Mouse (Mus musculus) gastrocnemius, postnatal 14 days (tissue): ENCODE results near the gene Dgki. TPM values are rescaled to one million over a fixed set of nuclear protein-coding genes. Genes with fewer than 3 reads are reported as not detected.

Experiments
- DNase-seq: peaks from one replicate; pipeline ENCODE4 v3.0.0; 2021; ENCODE audit warnings: mixed read lengths
- intact Hi-C: fragments of 180-260 bp; cut with DNase I; formaldehyde crosslinking; loops from one replicate; pipeline ENCODE4 v1.15.1; 2025; ENCODE audit warnings: low total_unique reads
- total RNA-seq, 2 experiments: library from RNA; stranded (reverse); gene quantifications; 2 replicates each; pipeline ENCODE4 v1.2.3; 2021

Dgki gene
- total RNA-seq, 2 experiments from 2014 or later: 0.41 to 0.55 TPM

DNA sequence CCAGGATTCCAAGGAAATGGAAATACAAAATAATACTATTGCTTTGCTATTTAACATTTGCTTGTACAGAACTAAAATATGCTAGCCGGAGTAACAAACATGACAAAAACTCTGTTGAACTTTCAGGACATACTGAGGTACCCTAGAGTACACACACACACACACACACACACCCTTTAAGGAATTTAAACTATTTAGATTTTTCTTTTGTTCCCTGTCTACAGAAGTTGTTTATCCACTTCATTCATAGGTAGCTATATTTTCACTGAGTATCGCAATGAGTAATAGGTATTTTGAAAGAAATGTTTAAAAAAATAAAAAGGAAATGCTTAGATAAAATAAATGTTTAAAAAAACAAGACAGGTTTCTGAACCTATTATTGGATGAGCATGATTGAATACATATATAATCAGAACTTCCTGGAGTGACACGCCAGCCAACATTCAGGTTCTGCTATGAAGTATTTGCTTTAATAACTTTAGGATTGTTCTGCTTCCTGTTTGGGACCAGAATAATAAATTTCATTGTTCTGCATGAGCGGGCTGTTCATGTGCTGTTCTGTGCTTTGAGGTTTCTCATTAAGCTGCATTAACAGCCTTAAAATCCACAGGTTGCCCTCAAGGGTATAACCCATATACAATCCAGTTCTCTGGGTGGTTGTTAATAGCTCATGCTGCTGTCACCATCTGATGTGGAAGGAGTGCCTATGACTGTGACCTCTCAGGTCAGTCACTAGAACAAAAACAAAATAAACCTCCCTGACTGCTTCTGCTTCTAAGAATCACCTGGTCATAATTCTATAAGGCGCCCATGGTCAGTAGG is 457.7 kb downstream of the Dgki start:
- intact Hi-C loops: no loop called here
- no peak for DNase-seq

- DNase-seq: no peak
- intact Hi-C loops: no loop called here
These were observed 458.3 kb downstream of the Dgki start for GRCm38 (mm10) chr6:36841701-36842100.

DNA sequence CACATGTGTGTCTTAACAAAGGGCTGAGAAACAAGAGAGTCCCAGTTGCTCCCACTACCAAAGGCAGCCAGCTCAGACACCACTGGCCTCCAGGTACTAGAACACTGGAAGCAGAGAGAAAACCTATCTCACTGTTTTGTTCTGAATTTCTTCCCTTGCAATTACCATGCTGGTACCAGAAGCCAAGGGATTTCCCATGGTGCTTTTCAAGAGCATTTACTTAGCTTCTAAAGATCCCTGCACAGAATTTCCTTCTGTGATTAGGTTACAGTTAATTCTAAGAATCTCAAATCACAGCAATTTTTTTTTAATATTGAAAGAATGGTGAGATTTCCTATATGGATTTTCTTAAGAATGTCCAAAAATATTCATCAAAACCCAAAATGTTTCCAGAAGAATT is 458.8 kb downstream of the Dgki start:
- no peak for DNase-seq
- intact Hi-C loops: no loop called here

- DNase-seq: no peak
- intact Hi-C loops: no loop called here
These were observed 461.2 kb downstream of the Dgki start for GRCm38 (mm10) chr6:36838747-36839146.

GRCm38 (mm10) chr6:36835351-36835750 is 464.6 kb downstream of the Dgki start:
- no peak for DNase-seq
- intact Hi-C loops: no loop called here

DNA sequence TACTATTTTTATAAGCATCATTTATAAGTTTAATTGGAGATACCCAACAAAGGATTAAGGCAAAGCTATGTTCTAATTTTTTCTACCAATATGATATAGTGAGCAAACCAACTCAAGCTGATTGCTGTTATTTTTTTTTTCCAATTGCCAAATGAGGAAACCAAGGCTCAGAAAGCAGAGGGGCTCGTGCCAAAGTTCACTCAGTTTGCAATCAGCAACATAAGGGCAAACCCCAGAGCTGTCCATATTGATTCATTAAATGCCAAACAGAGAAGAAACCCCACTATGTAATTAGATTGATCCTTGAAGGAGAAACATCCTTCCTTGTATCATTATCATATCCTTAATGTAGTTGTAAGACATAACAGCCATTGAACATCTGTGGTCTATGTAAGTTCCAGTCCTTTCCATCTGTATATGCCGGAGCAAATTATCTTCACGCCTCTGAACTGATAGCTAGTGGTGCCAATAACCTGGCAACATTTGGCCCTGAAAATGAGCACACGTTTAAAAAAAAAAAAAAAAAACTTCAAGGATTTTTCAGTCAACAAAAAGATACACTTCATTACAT is 465.2 kb downstream of the Dgki start:
- intact Hi-C loops: no loop called here
- no peak for DNase-seq

- intact Hi-C loops: no loop called here
- DNase-seq: no peak
These were observed 467.3 kb downstream of the Dgki start for GRCm38 (mm10) chr6:36832681-36833080.

DNA sequence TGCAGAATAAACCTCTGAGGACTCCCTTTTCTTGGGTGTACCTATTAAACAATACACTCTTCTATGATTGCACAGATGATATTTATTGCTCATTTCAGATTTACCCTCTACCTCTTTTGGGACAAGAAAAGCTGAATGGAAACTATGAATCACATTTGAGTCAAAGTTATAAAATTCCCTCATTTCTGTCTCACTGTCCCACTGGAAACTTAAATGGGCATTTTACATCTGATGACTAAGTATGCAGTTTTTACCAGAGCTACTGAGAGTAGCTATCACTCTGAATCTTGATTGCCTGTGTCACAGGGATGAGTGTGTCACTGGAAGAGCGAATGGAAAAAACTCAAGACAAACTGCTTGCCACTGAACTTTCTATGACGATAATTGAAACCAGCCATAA is 467.8 kb downstream of the Dgki start:
- no peak for DNase-seq
- intact Hi-C loops: no loop called here

GRCm38 (mm10) chr6:36830371-36830925 is 469.5 kb downstream of the Dgki start:
- no peak for DNase-seq
- intact Hi-C loops: no loop called here

DNA sequence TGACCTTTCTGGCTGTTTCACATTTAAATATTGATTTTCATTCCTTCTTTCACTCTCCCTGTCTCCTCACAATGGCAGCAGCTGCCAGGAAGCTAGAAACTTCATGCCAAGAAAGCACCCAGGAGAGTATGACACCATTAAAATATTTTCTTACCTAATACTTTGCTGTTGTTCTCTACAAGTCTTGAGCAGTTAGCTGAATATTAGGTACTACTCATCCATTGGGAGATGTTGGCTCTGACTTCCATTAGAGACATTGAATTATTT is 480.3 kb downstream of the Dgki start:
- intact Hi-C loops: no loop called here

GRCm38 (mm10) chr6:36819019-36819783 is 480.8 kb downstream of the Dgki start:
- intact Hi-C loops: no loop called here
- DNase-seq: peak; percentile 88

More for the DNA sequence above, 480.3 kb downstream of the Dgki start:
- DNase-seq: no peak

DNA sequence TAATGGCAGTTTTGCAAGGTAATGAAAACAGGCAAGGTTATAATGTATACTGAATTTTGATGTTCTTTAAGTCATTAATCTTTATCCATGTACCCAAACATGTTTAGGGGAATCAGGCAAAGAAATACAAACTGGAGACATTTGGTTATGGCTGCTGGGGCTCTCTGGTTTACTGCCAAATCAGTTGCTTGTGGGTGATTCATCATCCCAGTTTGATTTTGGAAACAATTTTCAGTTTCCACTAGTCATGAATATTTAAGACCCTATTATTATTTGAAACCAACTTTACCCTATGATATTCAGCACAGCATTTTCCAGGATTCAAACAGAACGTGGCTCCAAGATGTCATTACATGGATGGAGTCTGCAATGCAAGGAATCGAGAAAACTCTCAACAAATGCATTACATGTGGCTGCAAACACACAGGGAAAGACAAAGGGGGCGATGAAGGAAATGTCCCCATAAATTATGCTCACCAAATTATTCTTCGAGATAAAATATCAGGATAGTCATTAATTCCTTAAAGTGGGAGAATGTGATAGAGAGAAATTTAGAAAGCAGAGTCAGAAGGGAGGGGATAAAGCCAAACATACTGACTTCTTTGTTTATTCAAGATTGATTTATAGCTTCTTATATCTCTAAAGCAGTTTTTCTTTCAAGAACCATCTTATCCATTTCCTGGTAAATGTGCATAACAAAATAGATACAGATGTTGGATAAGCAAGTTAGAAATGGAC is 481.5 kb downstream of the Dgki start:
- intact Hi-C loops: no loop called here
- no peak for DNase-seq

GRCm38 (mm10) chr6:36816666-36817065 is 483.3 kb downstream of the Dgki start:
- DNase-seq: no peak
- intact Hi-C loops: no loop called here

DNA sequence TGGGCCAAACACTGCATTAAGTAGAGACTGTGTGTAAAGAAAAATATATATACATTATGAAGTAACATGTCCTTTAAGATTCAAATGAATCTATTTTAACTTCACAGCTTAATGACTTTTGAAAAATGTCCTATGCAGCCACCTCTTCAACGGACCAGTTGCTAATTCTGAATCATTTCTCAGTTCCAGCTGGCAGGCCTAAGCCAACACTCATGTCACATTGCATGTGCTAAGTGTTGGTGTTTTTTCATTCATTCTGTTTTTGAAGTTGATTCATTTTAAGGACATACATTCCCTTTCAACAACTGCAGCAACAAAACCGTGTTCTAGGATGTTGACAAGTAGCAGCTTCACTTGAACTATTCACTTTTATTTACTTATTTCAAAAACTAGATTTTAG is 484.0 kb downstream of the Dgki start:
- no peak for DNase-seq
- intact Hi-C loops: no loop called here

- intact Hi-C loops: no loop called here
- no peak for DNase-seq
These were observed 487.1 kb downstream of the Dgki start for GRCm38 (mm10) chr6:36812666-36813515.

DNA sequence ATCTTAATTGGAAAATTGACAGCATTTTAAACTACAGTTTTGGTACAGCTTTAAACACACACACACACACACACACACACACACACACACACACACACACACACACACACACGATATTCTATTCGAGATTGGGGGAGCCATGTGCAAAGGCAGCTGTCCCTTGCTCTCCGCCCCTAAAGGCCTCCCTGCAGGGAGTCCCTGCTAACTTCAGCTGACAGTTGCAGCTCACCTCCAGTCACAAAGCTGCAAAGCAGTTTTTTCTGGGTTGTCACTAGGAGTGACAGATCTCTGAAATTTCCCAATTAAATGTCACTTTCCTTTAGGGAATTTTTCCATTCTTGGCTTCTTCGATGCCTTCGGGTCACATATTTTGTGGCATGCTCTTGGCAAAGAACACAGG is 489.5 kb downstream of the Dgki start:
- DNase-seq: no peak
- intact Hi-C loops: no loop called here

- peak; percentile 39 for DNase-seq
- intact Hi-C loops: no loop called here
These were observed 490.2 kb downstream of the Dgki start, which contains the start of gene Ptn for GRCm38 (mm10) chr6:36809747-36810285. Gene Ptn, minus strand, starts transcription at chr6:36810220.

DNA sequence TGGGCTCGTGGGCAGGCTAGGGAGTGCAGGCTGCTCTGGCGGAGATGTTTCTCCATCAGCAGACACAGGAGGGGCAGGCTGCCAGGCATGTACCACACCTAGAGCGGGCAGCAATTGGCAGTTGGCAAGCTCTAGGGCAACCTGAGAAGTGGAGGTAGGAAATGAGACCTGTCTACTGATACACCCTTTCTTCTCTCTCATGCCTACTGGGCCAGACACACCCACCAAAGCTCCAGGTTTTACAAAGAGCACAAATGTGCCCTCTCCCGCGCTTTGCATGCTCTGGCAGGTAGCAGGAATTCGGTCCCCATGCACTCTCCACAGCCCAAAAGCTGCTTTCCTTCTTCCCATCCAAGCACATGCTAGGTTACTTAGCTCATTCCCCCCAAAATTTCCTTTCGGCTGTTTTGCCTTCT is 490.7 kb downstream of the Dgki start:
- intact Hi-C loops: no loop called here
- DNase-seq: no peak
